Mouse (Mus musculus): Measurements from ENCODE around the gene Ezh2. TPM values are rescaled to one million over a fixed set of nuclear protein-coding genes. Genes with fewer than 3 reads are reported as not detected.

Gene Ezh2
- total and polyA plus RNA-seq, 2 experiments from 2014 or later = 23.1 to 32.0 TPM

DNA sequence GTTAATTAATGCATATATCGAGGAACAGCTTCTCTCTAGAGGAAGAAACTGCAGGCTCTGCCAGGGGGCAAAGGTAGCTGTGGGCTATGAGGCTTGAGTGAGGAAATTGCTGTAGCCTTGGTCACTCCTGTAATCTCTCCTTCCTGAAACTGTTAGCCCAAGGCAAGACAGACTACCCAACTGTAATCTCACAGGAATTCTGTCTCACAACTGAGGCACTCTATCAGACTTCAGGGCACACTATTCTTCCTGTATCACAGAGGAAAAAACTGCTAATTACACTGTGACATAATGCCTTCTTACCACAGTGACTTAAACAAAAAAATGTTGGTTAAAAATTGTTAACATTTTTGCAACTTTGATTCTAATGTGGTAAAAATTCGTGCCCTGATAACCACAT, 35.9 kb downstream of the Ezh2 start:
- Histone ChIP-seq H3K4me1 (ENCODE audit: insufficient read depth, low read length) (no peaks in the 10 kb centered on the region), H3K9me3 (ENCODE audit: low read length) (no peaks in the 10 kb centered on the region), H3K9ac (replicated peaks; ENCODE audit: low read length) (no peak overlapping the region), H3K36me3 (ENCODE audit: insufficient read depth, low read length) (peaks cover 8% of the 10 kb centered on the region), H3K4me2 (ENCODE audit: low read depth, low read length) (no peak overlapping the region), H3K4me3 (ENCODE audit: low read length) (no peak overlapping the region), H3K27me3 (ENCODE audit: insufficient read depth, low read length) (no peaks in the 10 kb centered on the region), H3K27ac (no peak overlapping the region)
- no peak for TF ChIP-seq CTCF (IDR thresholded peaks at IDR 0.05; ENCODE audit: low read depth)
- ATAC-seq (no peak), DNase-seq (ENCODE audit: low spot score) (no peak)
- WGBS = 87% methylated on average over 2 of the region's 2 CpGs

DNA sequence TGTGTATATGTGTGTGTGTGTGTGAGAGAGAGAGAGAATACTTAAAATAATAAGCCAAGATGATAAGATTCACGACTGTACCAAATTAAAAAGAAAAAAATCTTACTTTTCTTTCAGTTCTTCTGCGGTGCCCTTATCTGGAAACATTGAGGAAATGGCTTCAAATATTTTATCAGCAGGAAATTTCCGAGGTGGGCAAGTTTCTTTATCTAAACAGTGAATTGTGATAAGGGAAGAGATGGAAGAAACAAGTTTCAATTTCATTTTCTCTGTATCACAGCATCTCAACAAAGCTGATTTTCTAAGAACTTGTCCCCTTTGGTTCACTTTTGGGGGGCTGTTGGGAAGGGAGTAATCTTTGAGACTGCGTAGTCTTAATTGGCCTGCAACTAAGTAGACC, 42.9 kb downstream of the Ezh2 start:
- Histone ChIP-seq H3K9ac (replicated peaks; ENCODE audit: low read length) (no peak overlapping the region), H3K9me3 (ENCODE audit: low read length) (no peaks in the 10 kb centered on the region), H3K4me3 (ENCODE audit: low read length) (no peak overlapping the region), H3K36me3 (ENCODE audit: insufficient read depth, low read length) (peaks cover 30% of the 10 kb centered on the region), H3K4me1 (ENCODE audit: insufficient read depth, low read length) (no peaks in the 10 kb centered on the region), H3K27me3 (ENCODE audit: insufficient read depth, low read length) (no peaks in the 10 kb centered on the region), H3K27ac (no peak overlapping the region), H3K4me2 (ENCODE audit: low read depth, low read length) (no peak overlapping the region)
- DNase-seq (ENCODE audit: low spot score) (no peak), ATAC-seq (no peak)
- no peak for TF ChIP-seq CTCF (IDR thresholded peaks at IDR 0.05; ENCODE audit: low read depth)
- 93% methylated on average over 4 of the region's 4 CpGs for WGBS

DNA sequence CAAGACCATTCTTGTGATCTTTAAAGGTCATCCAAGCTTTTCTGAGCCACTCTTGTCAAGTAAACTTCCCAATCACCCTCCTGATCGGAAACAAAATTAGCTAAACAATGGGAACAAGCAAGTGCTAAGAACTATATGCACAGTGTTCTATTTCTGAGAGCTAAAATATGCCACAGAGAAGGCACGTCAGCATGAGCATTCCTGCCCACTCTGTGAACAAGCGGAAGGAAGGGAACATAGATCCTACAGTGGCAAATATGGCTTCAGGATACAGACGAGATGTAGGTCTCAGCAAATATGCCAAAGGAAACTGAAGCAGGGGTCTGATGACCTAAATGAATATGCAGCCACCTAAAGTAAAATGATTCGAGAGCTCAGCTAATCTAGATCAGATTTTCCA, 59.8 kb downstream of the Ezh2 start:
- H3K4me3 ChIP-seq (ENCODE audit: low read length) = no peak overlapping the region
- TF ChIP-seq CTCF (IDR thresholded peaks at IDR 0.05; ENCODE audit: low read depth) = no peak
- WGBS = 86% methylated on average over 5 of the region's 5 CpGs
- no peak overlapping the region for H3K9ac ChIP-seq (replicated peaks; ENCODE audit: low read length)
- H3K9me3 ChIP-seq (ENCODE audit: low read length) = no peaks in the 10 kb centered on the region
- ATAC-seq = no peak
- H3K27ac ChIP-seq = no peak overlapping the region
- H3K4me1 ChIP-seq (ENCODE audit: insufficient read depth, low read length) = no peaks in the 10 kb centered on the region
- DNase-seq (ENCODE audit: low spot score) = no peak
- no peak overlapping the region for H3K4me2 ChIP-seq (ENCODE audit: low read depth, low read length)
- H3K36me3 ChIP-seq (ENCODE audit: insufficient read depth, low read length) = peaks cover 24% of the 10 kb centered on the region
- no peaks in the 10 kb centered on the region for H3K27me3 ChIP-seq (ENCODE audit: insufficient read depth, low read length)

DNA sequence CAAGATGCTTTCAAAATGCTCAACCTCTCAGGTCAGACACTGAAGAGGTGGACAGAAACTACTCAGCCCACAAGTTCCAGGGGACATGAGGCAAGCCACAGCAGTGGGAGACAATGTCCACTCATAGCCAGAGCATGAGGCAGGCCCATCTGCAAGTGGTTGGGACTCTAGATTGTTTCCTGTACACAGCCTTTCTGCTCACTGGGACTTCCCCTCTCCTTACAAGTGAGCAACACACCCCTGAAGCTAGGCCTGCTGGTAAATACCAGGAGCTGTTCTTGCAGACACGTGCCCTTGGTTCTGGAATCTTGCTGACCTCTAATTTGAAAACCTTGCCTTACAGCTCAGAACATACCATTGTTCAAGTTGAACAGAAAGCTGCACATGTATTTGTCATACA, 62.6 kb downstream of the Ezh2 start:
- no peak overlapping the region for H3K9ac ChIP-seq (replicated peaks; ENCODE audit: low read length)
- H3K9me3 ChIP-seq (ENCODE audit: low read length) = no peaks in the 10 kb centered on the region
- H3K4me3 ChIP-seq (ENCODE audit: low read length) = no peak overlapping the region
- H3K4me2 ChIP-seq (ENCODE audit: low read depth, low read length) = no peak overlapping the region
- DNase-seq (ENCODE audit: low spot score) (no peak), ATAC-seq (no peak)
- no peak overlapping the region for H3K27ac ChIP-seq
- H3K36me3 ChIP-seq (ENCODE audit: insufficient read depth, low read length) = peaks cover 38% of the 10 kb centered on the region
- H3K27me3 ChIP-seq (ENCODE audit: insufficient read depth, low read length) = no peaks in the 10 kb centered on the region
- 66% methylated on average over 1 of the region's 1 CpGs for WGBS
- no peaks in the 10 kb centered on the region for H3K4me1 ChIP-seq (ENCODE audit: insufficient read depth, low read length)
- no peak for TF ChIP-seq CTCF (IDR thresholded peaks at IDR 0.05; ENCODE audit: low read depth)

DNA sequence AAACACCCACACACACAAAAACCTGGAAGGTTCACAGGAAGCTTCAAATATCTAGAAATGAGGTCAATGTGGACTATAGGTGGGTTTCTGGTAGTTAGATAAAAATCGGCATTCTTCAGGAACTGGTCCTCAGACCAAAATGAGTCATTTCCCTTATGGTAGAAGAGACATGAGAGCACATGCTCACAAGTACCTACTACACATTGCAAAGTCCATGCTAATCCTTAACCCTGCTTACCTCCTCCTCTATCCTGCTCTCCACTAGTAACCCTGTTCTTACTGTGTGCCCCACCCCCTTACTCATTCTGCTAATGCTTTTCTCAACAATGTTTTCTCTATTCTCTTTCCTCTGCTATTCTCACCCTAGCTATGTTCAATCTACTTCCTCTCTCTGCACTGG, 67.5 kb downstream of the Ezh2 start:
- Histone ChIP-seq H3K36me3 (ENCODE audit: insufficient read depth, low read length) (peaks cover 65% of the 10 kb centered on the region), H3K9me3 (ENCODE audit: low read length) (no peaks in the 10 kb centered on the region)

DNA sequence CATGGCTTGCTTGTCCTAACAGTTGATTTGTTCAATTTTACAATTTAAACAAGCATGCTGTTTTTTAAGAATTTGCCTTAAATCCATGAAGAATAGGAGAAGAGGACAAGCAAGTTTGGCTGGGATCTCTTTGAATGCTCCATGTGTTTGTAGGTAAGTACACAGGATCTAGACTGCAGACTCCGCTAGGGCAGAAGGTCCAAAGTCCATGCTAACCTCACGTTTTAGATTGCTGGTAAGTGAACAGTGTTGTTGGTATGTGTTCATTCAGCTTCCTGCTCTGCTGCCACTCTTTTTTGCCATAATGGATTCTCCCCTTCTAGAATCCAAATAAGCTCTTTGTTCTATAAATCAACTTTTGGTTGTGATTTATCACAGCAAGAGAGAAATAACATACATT, 68.0 kb downstream of the Ezh2 start:
- Histone ChIP-seq H3K27ac (no peak overlapping the region), H3K4me2 (ENCODE audit: low read depth, low read length) (no peak overlapping the region), H3K27me3 (ENCODE audit: insufficient read depth, low read length) (no peaks in the 10 kb centered on the region), H3K9me3 (ENCODE audit: low read length) (no peaks in the 10 kb centered on the region), H3K36me3 (ENCODE audit: insufficient read depth, low read length) (peaks cover 70% of the 10 kb centered on the region), H3K4me3 (ENCODE audit: low read length) (no peak overlapping the region), H3K4me1 (ENCODE audit: insufficient read depth, low read length) (no peaks in the 10 kb centered on the region), H3K9ac (replicated peaks; ENCODE audit: low read length) (no peak overlapping the region)
- ATAC-seq = no peak
- WGBS = 84% methylated on average over 2 of the region's 2 CpGs
- no peak for DNase-seq (ENCODE audit: low spot score)
- no peak for TF ChIP-seq CTCF (IDR thresholded peaks at IDR 0.05; ENCODE audit: low read depth)

More for the DNA sequence above, 67.5 kb downstream of the Ezh2 start:
- H3K4me2 ChIP-seq (ENCODE audit: low read depth, low read length) = no peak overlapping the region
- TF ChIP-seq CTCF (IDR thresholded peaks at IDR 0.05; ENCODE audit: low read depth) = no peak
- H3K27me3 ChIP-seq (ENCODE audit: insufficient read depth, low read length) = no peaks in the 10 kb centered on the region
- DNase-seq (ENCODE audit: low spot score) = no peak
- no peak overlapping the region for H3K27ac ChIP-seq
- no peaks in the 10 kb centered on the region for H3K4me1 ChIP-seq (ENCODE audit: insufficient read depth, low read length)
- WGBS = 81% methylated on average over 1 of the region's 1 CpGs
- no peak overlapping the region for H3K9ac ChIP-seq (replicated peaks; ENCODE audit: low read length)
- no peak overlapping the region for H3K4me3 ChIP-seq (ENCODE audit: low read length)
- ATAC-seq = no peak

DNA sequence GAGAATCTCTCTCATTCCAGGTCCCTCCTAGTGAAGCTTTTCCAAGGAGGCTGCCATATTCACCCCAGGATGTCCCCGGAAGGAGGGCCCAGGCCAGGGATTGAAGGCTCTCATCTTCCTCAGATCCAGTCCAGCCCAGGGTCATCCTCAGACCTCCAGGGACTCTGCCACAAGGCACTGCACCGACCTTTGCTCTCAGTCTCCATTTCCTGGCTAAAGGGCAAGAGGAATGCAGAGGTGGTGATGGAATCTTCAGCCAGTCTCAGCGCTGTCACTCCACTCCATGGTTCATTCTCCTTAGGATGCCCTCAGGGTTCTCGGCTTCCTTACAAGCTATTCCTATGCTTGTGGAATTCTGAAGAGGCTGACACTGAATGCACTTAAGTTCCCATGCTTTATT, 68.7 kb downstream of the Ezh2 start:
- no peak for DNase-seq (ENCODE audit: low spot score)
- H3K4me2 ChIP-seq (ENCODE audit: low read depth, low read length) = no peak overlapping the region
- WGBS = 77% methylated on average over 4 of the region's 4 CpGs
- no peaks in the 10 kb centered on the region for H3K9me3 ChIP-seq (ENCODE audit: low read length)
- peak; percentile 10; the same call in 1 of the 2 replicates for ATAC-seq
- no peak overlapping the region for H3K9ac ChIP-seq (replicated peaks; ENCODE audit: low read length)
- peaks cover 67% of the 10 kb centered on the region for H3K36me3 ChIP-seq (ENCODE audit: insufficient read depth, low read length)
- no peak for TF ChIP-seq CTCF (IDR thresholded peaks at IDR 0.05; ENCODE audit: low read depth)
- no peaks in the 10 kb centered on the region for H3K4me1 ChIP-seq (ENCODE audit: insufficient read depth, low read length)
- no peak overlapping the region for H3K27ac ChIP-seq
- no peak overlapping the region for H3K4me3 ChIP-seq (ENCODE audit: low read length)
- H3K27me3 ChIP-seq (ENCODE audit: insufficient read depth, low read length) = no peaks in the 10 kb centered on the region
